Mouse (Mus musculus) bone marrow, adult 2 months (tissue): ENCODE measurements around the gene Ggt6. TPM values are rescaled to one million over a fixed set of nuclear protein-coding genes. Genes with fewer than 3 reads are reported as not detected.
A peak's percentile ranks its signal among the peaks of the same experiment; 100 is the strongest.

Experiments
- H3K27ac ChIP-seq: fragments of 200-500 bp; 2 replicates; pipeline ENCODE4 v1.5.1; 2012; ENCODE audit warnings: low read depth, mild to moderate bottlenecking, control low read depth, inconsistent platforms, low read length; ENCODE audit not compliant: control insufficient read depth, poor library complexity, insufficient read depth
- H3K4me1 ChIP-seq: fragments of 200-500 bp; 2 replicates; pipeline ENCODE4 v1.6.1; 2011; ENCODE audit warnings: low read length; ENCODE audit not compliant: control insufficient read depth, insufficient read depth
- H3K4me3 ChIP-seq: fragments of 200-500 bp; replicated peaks from 2 replicates; pipeline ENCODE3; 2011; ENCODE audit warnings: mild to moderate bottlenecking, low read depth, low read length, control low read depth; ENCODE audit not compliant: control insufficient read depth
- CTCF ChIP-seq: fragments of 200-500 bp; IDR thresholded peaks from 2 replicates; pipeline ENCODE4 v1.5.1; 2011; ENCODE audit warnings: low read length, control low read depth; ENCODE audit not compliant: control insufficient read depth, insufficient read depth
- POLR2A ChIP-seq: fragments of 200-500 bp; IDR thresholded peaks from 2 replicates; pipeline ENCODE4 v1.6.1; 2011; ENCODE audit warnings: low read depth, mild to moderate bottlenecking, control low read depth, low read length, borderline replicate concordance; ENCODE audit not compliant: control insufficient read depth
- WGBS: fragments of 180-500 bp; shearing (Covaris S2); methylation state at CpG from one replicate; pipeline ENCODE4 v1.1.7; 2018; 5-methylcytosine and 5-hydroxymethylcytosine counted together
- polyA plus RNA-seq: library from polyadenylated mRNA; stranded (reverse); fragments of >200 nt; gene quantifications from 2 replicates; pipeline ENCODE4 v1.2.4, GENCODE M21; 2011; ENCODE audit warnings: low replicate concordance; ENCODE audit not compliant: missing spikeins, insufficient read depth, insufficient read length

Ggt6 gene
- polyA plus RNA-seq, 1 experiment, result not detected

GRCm38 (mm10) chr11:72474926-72475325 lies 39.6 kb downstream of the Ggt6 start:
- H3K27ac ChIP-seq, result no peak overlapping the region
- WGBS, result 43% methylated on average over 3 of the region's 3 CpGs
- TF ChIP-seq CTCF (no peak), POLR2A (no peak)
- H3K4me1 ChIP-seq, result peaks cover 12% of the 10 kb centered on the region
- no peak overlapping the region for H3K4me3 ChIP-seq

GRCm38 (mm10) chr11:72475408-72475807 lies 40.1 kb downstream of the Ggt6 start:
- WGBS, result 6% methylated on average over 7 of the region's 7 CpGs
- no peak for TF ChIP-seq POLR2A
- TF ChIP-seq CTCF, result no peak
- Histone ChIP-seq H3K27ac (no peak overlapping the region), H3K4me1 (peaks cover 8% of the 10 kb centered on the region), H3K4me3 (no peak overlapping the region)

GRCm38 (mm10) chr11:72476074-72476625 lies 40.8 kb downstream of the Ggt6 start:
- Histone ChIP-seq H3K4me3 (no peak overlapping the region), H3K4me1 (peaks cover 6% of the 10 kb centered on the region; the same call in 1 of the 2 replicates), H3K27ac (no peak overlapping the region)
- TF ChIP-seq POLR2A (no peak), CTCF (no peak)
- 36% methylated on average over 7 of the region's 7 CpGs for WGBS

GRCm38 (mm10) chr11:72477182-72477581 lies 41.9 kb downstream of the Ggt6 start:
- Histone ChIP-seq H3K4me1 (peaks cover 7% of the 10 kb centered on the region), H3K27ac (no peak overlapping the region)
- WGBS, result 41% methylated on average over 5 of the region's 5 CpGs

GRCm38 (mm10) chr11:72477653-72478052 lies 42.3 kb downstream of the Ggt6 start:
- TF ChIP-seq CTCF (no peak), POLR2A (no peak)
- Histone ChIP-seq H3K4me1 (peaks cover 7% of the 10 kb centered on the region), H3K4me3 (no peak overlapping the region), H3K27ac (no peak overlapping the region)
- 63% methylated on average over 1 of the region's 1 CpGs for WGBS

More at GRCm38 (mm10) chr11:72477182-72477581, 41.9 kb downstream of the Ggt6 start:
- no peak overlapping the region for H3K4me3 ChIP-seq
- TF ChIP-seq CTCF, result no peak
- TF ChIP-seq POLR2A, result no peak

- H3K4me3 ChIP-seq, result no peak overlapping the region
- peaks cover 7% of the 10 kb centered on the region for H3K4me1 ChIP-seq
- no peak overlapping the region for H3K27ac ChIP-seq
- 27% methylated on average over 6 of the region's 6 CpGs for WGBS
- TF ChIP-seq POLR2A (no peak), CTCF (no peak)
Measured at GRCm38 (mm10) chr11:72478228-72478627, 42.9 kb downstream of the Ggt6 start.

- 30% methylated on average over 2 of the region's 2 CpGs for WGBS
- H3K4me1 ChIP-seq, result peaks cover 8% of the 10 kb centered on the region
- H3K4me3 ChIP-seq, result no peak overlapping the region
- TF ChIP-seq POLR2A, result no peak
- no peak for TF ChIP-seq CTCF
- H3K27ac ChIP-seq, result no peak overlapping the region
Measured at GRCm38 (mm10) chr11:72479499-72479898, 44.2 kb downstream of the Ggt6 start.

GRCm38 (mm10) chr11:72481313-72481712 lies 46.0 kb downstream of the Ggt6 start:
- Histone ChIP-seq H3K4me3 (no peak overlapping the region), H3K27ac (no peak overlapping the region), H3K4me1 (peaks cover 5% of the 10 kb centered on the region)
- TF ChIP-seq CTCF, result no peak
- TF ChIP-seq POLR2A, result no peak
- WGBS, result 34% methylated on average over 5 of the region's 5 CpGs

GRCm38 (mm10) chr11:72481952-72482351 lies 46.6 kb downstream of the Ggt6 start:
- peaks cover 5% of the 10 kb centered on the region for H3K4me1 ChIP-seq
- no peak overlapping the region for H3K4me3 ChIP-seq
- no peak for TF ChIP-seq CTCF
- no peak for TF ChIP-seq POLR2A
- 35% methylated on average over 4 of the region's 4 CpGs for WGBS
- H3K27ac ChIP-seq, result peak overlapping the region; percentile 8; the same call in 1 of the 2 replicates
